Mouse (Mus musculus) intestine, embryonic 15.5 days (tissue): Measurements from ENCODE around the gene Arap2. TPM values are rescaled to one million over a fixed set of nuclear protein-coding genes. Genes with fewer than 3 reads are reported as not detected.
"Not testable (repeated sequence)": the region's sequence is repeated elsewhere in the genome, so short reads cannot be mapped to it uniquely, and the experiment has no call there.

Source experiments
- ATAC-seq: fragments of 200-750 bp; cut with Nextera tagmentation; 2 replicates; pipeline ENCODE4 v1.8.0; 2017; ENCODE audit warnings: moderate TSS enrichment, moderate library complexity
- H3K27ac ChIP-seq: fragments of 300-500 bp; sonication (generic); 2 replicates; pipeline ENCODE4 v1.5.1; 2015; ENCODE audit warnings: mild to moderate bottlenecking, inconsistent platforms
- H3K27me3 ChIP-seq: fragments of 300-500 bp; sonication (generic); replicated peaks from 2 replicates; pipeline ENCODE4 v1.6.1; 2015; ENCODE audit warnings: inconsistent platforms
- H3K36me3 ChIP-seq: fragments of 300-500 bp; sonication (generic); 2 replicates; pipeline ENCODE4 v1.6.1; 2015; ENCODE audit warnings: inconsistent platforms
- H3K4me1 ChIP-seq: fragments of 300-500 bp; sonication (generic); replicated peaks from 2 replicates; pipeline ENCODE4 v1.6.1; 2015; ENCODE audit warnings: inconsistent platforms
- H3K4me2 ChIP-seq: fragments of 300-500 bp; sonication (generic); replicated peaks from 2 replicates; pipeline ENCODE4 v1.6.1; 2015; ENCODE audit warnings: mild to moderate bottlenecking, inconsistent platforms
- H3K4me3 ChIP-seq: fragments of 300-500 bp; sonication (generic); replicated peaks from 2 replicates; pipeline ENCODE4 v1.5.1; 2015; ENCODE audit warnings: inconsistent platforms
- H3K9ac ChIP-seq: fragments of 300-500 bp; sonication (generic); 2 replicates; pipeline ENCODE4 v1.6.1; 2015; ENCODE audit warnings: inconsistent platforms
- H3K9me3 ChIP-seq: fragments of 300-500 bp; sonication (generic); 2 replicates; pipeline ENCODE4 v1.6.1; 2016; ENCODE audit warnings: inconsistent platforms
- WGBS: fragments of 180-500 bp; shearing (Covaris S2); methylation state at CpG from one replicate; pipeline ENCODE4 v1.1.7; 2015; 5-methylcytosine and 5-hydroxymethylcytosine counted together
- polyA plus RNA-seq: library from polyadenylated mRNA; unstranded; fragments of >200 nt; fragmentation: Nextera tagmentation; extraction: Ambion mirVana; gene quantifications from 2 replicates; pipeline ENCODE4 v1.2.1, GENCODE M21; 2015

Arap2 gene
- polyA plus RNA-seq, 1 experiment from 2014 or later = 5.9 TPM

DNA sequence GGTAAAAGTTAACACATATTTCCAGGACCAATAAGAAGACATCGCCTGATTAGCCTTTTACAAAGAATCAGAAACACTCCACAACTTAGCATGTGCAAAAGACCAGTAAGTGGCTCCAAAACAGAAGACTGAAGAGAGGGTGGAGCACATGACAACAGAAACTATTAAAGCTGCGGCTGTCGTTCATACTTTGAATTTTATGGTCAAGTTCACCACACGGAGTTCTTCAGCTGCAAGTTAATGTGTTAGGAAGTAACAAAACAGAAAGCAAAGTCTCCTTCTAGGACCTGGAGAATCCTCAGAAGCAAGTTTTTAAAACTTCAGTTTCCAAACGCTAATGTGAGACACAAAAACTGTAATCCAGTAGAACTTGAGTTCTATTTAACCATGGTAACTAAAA is 1.8 kb downstream of the Arap2 start:
- 0 out of 2 replicates have a peak, but pooled peaks cover 4% of the 10 kb centered on the region for H3K4me1 ChIP-seq
- H3K9ac ChIP-seq = no peak overlapping the region
- H3K4me3 ChIP-seq = no peak overlapping the region
- H3K4me2 ChIP-seq = no peak overlapping the region
- H3K9me3 ChIP-seq = no peaks in the 10 kb centered on the region
- no peaks in the 10 kb centered on the region for H3K36me3 ChIP-seq
- no peak for ATAC-seq
- WGBS = 65% methylated on average over 5 of the region's 5 CpGs
- no peak overlapping the region for H3K27ac ChIP-seq
- H3K27me3 ChIP-seq = no peaks in the 10 kb centered on the region

DNA sequence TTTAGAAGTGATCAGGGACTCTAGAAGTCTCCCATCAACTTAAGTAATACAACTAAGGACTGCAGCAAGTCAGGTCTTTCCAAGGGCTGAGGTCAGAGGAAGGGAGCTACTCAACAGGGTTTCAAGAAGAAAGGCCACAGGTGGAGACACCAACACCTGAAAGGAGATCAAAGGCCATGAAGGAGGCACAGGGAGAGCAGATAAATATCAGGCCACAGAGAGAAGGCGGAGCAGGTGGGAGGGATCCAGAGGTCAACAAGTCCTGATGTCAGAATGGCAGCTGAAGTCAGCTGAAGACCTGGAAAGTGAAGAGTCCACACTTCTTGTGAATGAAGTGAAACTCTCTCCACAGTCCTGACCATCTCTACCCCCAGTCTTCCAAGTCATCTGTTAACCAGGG is 2.9 kb downstream of the Arap2 start:
- Histone ChIP-seq H3K9me3 (no peaks in the 10 kb centered on the region), H3K27me3 (no peaks in the 10 kb centered on the region), H3K27ac (no peak overlapping the region), H3K4me3 (no peak overlapping the region), H3K9ac (no peak overlapping the region), H3K4me1 (0 out of 2 replicates have a peak, but pooled peaks cover 4% of the 10 kb centered on the region), H3K36me3 (no peaks in the 10 kb centered on the region), H3K4me2 (no peak overlapping the region)
- 83% methylated on average over 1 of the region's 1 CpGs for WGBS
- ATAC-seq = peak; percentile 11; the same call in 1 of the 2 replicates

DNA sequence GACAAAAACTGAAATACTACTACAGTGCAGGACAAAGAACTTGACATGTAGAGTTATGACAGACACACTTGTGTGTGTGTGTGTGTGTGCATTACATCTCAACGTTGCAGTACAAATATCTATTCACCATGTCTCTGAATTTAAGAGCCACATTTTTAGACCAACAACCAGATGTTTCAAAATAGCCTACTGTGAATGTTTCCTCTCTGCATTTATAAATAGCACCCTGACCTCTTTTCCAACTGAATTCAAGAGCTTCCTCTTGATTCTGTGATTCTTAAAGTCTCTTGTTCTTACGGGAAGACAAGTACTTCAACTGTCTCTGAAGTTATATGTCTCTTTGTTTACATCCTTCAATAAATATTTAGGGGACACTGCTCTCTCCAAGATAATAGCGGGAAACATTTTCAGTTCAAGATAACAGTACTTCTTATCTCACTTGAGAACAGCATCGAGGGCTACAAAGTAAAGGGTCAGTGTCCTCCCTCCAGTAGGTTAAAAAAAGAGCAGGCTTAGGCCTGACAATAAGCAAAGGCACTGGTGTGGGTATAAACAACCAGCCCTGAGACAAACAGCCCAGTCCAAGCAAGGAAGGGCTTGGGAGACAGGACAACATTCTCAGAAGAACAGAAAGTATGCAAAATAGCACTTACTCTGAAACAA is 3.5 kb downstream of the Arap2 start:
- H3K27ac ChIP-seq = no peak overlapping the region
- ATAC-seq = no peak
- no peaks in the 10 kb centered on the region for H3K27me3 ChIP-seq
- no peak overlapping the region for H3K4me2 ChIP-seq
- no peaks in the 10 kb centered on the region for H3K36me3 ChIP-seq
- WGBS = 15% methylated on average over 4 of the region's 4 CpGs
- H3K9me3 ChIP-seq = no peaks in the 10 kb centered on the region
- H3K4me1 ChIP-seq = 0 out of 2 replicates have a peak, but pooled peaks cover 4% of the 10 kb centered on the region
- no peak overlapping the region for H3K4me3 ChIP-seq
- H3K9ac ChIP-seq = no peak overlapping the region

DNA sequence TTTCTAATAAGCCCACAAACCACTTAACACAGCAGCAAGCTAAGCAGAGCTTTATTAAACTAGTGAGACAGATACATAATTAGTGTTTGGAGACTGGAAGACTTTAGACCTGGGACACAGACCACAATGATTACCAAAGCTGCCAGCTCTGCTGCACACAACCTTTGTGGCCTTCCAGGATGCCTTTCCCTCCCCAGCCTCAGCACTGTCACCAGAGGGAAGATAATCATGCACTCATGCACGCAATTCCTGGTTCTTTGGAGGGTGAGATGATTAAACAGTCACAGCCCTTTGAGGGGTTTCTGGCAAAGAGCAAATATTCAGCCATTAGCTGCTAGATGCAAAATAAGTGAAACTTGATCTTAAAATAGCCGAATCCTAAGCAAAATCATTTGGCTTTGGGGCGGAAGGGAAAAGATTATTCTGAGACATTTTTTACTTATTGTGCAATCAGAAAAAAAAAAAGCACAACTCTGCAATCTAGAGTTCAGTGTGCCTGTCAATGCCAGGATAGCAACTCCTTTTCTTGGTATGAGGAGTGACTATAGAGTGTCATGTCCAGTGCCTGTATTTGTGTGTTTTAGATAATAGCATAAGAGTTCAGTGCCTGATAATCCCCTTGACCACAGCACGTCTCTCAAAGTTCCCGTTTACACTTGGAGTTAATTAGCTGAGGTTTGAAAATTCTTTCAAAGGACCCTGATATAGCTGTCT is 5.0 kb downstream of the Arap2 start:
- Histone ChIP-seq H3K27ac (no peak overlapping the region), H3K27me3 (no peaks in the 10 kb centered on the region), H3K4me3 (no peak overlapping the region), H3K4me2 (no peak overlapping the region), H3K9me3 (no peaks in the 10 kb centered on the region), H3K4me1 (0 out of 2 replicates have a peak, but pooled peaks cover 4% of the 10 kb centered on the region), H3K36me3 (no peaks in the 10 kb centered on the region), H3K9ac (no peak overlapping the region)
- no peak for ATAC-seq
- 58% methylated on average over 5 of the region's 5 CpGs for WGBS

DNA sequence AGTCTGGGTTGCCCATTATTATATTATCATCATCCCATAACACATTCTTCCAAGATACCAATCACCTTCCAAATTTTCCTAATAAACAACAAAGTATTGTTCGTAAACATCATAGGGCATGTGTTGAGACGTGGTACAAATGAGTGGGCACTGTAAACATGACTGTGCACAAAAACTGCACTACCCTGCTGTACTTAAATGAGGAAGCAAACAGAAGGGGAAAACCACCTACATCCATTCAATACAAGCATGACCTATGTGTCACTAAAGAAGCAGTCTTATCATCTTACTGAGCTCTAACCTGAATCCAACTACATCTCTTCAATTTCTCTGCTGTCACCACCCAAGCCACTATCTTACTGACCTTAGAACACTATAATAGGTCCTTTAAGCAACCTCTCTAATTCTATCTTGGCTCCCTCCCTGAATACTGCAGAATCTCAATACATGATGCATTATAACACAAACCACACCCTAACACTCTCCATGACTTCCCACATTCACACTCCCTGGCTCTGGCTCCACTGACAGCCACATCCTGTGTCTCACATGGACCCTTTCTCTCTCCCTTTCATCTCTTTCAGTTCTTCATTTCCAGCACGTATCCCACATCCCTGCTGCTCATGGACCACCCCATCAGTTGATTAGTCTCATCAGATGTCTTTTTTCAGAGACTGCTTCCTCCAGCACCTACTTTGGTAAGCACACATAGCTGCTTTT is 10.0 kb downstream of the Arap2 start:
- ATAC-seq = no peak
- Histone ChIP-seq H3K9ac (no peak overlapping the region), H3K4me3 (no peak overlapping the region), H3K36me3 (no peaks in the 10 kb centered on the region), H3K4me2 (no peak overlapping the region), H3K4me1 (no peaks in the 10 kb centered on the region), H3K9me3 (no peaks in the 10 kb centered on the region), H3K27me3 (no peaks in the 10 kb centered on the region), H3K27ac (no peak overlapping the region)
- WGBS = 86% methylated on average over 3 of the region's 3 CpGs

DNA sequence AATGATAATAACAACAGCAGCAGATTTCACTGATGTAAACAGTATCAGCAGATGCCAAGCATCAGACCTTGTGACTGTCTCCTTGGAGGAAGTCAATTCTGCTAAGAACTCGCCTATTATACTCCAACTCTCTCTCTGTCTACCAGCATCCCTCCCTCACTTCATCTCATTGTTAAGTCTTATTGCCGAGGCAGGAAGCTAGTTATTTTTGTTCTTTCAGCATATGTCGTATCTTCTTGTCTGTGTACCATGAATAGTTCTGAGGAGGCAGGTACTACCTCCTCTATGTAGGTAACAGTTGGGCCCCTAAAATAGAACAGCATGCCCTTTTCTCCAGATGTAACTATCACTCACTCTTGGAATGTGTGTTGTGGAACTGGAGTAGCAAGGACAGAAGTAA is 13.0 kb downstream of the Arap2 start:
- H3K36me3 ChIP-seq = no peaks in the 10 kb centered on the region
- H3K9ac ChIP-seq = no peak overlapping the region
- no peaks in the 10 kb centered on the region for H3K9me3 ChIP-seq
- ATAC-seq = no peak
- no peak overlapping the region for H3K4me3 ChIP-seq
- 64% methylated on average over 3 of the region's 3 CpGs for WGBS
- no peaks in the 10 kb centered on the region for H3K27me3 ChIP-seq
- no peak overlapping the region for H3K27ac ChIP-seq
- H3K4me2 ChIP-seq = no peak overlapping the region
- H3K4me1 ChIP-seq = no peaks in the 10 kb centered on the region

DNA sequence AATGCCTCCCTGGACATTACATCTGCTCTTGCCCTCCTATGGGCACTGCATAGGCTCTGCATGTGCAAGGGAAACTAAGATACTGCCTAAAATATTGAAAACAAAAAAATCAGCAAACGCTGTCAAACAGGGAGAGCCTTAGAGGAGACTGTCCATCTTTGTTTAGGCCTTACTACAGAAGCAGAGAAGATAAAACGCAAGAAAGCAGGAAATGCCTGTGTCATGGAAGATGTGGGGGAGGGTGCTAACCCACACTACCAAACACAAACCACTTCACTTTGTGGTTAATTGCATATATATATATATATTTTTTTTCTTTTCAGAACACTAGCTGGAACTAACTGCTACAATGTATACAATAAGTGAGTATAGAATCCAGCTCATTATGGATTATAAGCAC is 14.3 kb downstream of the Arap2 start:
- WGBS = 59% methylated on average over 2 of the region's 2 CpGs
- Histone ChIP-seq H3K36me3 (no peaks in the 10 kb centered on the region), H3K9ac (no peak overlapping the region), H3K4me1 (no peaks in the 10 kb centered on the region), H3K27ac (no peak overlapping the region), H3K9me3 (no peaks in the 10 kb centered on the region), H3K27me3 (no peaks in the 10 kb centered on the region), H3K4me3 (no peak overlapping the region), H3K4me2 (no peak overlapping the region)
- ATAC-seq = no peak

DNA sequence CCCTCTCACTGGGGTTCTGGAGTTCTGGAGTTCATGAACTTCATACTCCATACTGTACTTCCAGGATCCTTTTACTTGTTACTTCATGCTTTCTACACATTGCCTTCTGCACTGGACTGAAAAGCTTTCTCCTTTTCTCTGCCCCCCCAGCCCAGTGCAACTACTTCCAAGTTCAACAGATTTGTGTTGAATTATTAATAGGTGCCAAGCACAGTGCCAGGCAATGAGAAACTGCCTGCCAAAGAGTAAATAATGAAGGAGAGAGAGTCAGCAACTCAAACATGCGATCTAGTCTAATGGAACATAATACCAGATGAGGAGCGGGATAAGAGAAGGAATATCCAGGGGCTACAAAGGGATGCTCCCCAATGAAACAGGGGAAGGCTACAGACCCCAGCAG is 17.8 kb downstream of the Arap2 start:
- 0 out of 2 replicates have a peak, but pooled peaks cover 2% of the 10 kb centered on the region for H3K4me1 ChIP-seq
- no peak overlapping the region for H3K27ac ChIP-seq
- ATAC-seq = no peak
- 93% methylated on average over 2 of the region's 2 CpGs for WGBS
- H3K36me3 ChIP-seq = no peaks in the 10 kb centered on the region
- H3K4me2 ChIP-seq = no peak overlapping the region
- H3K9me3 ChIP-seq = no peaks in the 10 kb centered on the region
- no peaks in the 10 kb centered on the region for H3K27me3 ChIP-seq
- H3K4me3 ChIP-seq = no peak overlapping the region
- H3K9ac ChIP-seq = no peak overlapping the region

DNA sequence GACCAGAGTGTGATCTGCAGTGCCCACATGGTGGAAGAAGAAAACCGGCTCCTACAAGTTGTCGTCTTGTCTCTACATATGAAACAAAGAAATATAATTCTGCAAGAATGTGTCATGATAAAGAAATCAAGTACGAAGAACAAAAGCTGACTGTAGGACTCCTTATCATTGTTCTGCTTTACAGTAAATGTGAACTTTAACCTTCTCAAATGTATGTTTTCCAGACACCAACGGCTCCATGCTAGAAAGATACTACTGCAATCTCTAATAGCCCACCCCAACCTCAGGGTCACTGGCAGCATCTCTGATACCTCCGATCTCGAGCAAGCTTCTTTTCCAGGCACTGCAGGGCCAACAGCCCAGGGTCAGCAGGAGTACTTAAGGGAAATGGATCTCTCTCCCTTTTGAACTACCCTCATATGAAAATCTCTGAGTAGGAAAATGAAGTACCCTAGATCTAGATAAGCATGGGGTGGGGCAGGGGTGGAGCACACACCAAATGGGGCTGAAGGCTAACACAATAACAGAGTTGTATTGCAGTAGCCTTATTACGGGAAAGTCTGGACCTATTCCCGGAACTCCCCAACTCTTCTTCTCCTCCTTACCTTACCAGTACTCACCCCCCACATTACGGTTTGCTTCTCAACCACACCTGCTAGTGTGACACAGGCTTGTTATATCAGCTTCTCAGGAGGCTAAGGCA is 22.6 kb downstream of the Arap2 start:
- Histone ChIP-seq H3K27me3 (no peaks in the 10 kb centered on the region), H3K36me3 (no peaks in the 10 kb centered on the region), H3K4me3 (no peak overlapping the region), H3K4me2 (no peak overlapping the region), H3K9ac (no peak overlapping the region), H3K4me1 (0 out of 2 replicates have a peak, but pooled peaks cover 2% of the 10 kb centered on the region), H3K9me3 (no peaks in the 10 kb centered on the region), H3K27ac (no peak overlapping the region)
- 71% methylated on average over 9 of the region's 9 CpGs for WGBS
- ATAC-seq = peak; percentile 84

DNA sequence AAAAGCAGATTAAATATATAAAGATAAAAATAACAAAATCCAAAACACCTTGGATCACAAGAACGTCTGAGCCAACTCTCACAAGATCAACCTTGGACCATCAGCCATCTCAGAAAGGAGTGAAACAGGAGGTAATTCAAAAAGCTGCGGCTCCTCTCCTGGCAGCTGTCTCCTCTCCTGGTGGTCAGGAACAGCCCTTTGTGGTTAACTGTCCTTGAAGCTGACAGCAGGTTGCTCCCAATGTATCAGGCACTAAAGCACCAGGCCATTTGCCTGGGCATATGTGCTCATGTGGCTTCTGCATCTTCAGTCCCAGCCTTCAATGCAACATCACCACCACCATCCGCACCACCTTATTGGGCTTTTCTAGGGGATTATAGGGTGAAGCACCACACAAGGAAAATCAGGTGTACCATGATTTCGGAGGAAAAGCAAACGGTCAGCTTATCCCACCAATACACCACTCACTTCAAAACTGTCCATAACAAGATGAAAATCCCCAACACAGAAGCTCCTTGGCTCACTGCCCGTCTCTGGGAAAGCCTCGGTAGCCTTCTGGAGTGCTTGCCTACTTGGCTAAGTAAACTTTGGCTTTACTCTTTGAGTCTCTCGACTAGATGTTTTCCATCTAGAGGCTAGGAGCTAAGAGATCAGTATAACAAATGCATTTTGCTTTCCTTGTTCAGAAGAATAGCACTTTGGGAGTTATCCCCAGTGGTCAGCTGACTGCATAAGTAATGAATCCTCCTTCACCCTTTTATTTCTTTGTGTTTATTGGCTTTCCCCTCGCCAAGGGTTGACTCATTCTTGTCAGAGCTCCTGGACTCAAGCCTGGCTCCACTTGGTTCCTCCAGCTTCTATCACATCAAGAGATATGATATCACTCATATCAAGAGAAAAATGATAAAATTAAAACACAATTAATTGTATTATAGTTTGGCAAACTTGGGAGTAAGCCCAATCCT is 26.2 kb downstream of the Arap2 start:
- Histone ChIP-seq H3K9me3 (no peaks in the 10 kb centered on the region), H3K36me3 (no peaks in the 10 kb centered on the region), H3K4me1 (no peaks in the 10 kb centered on the region), H3K4me2 (no peak overlapping the region), H3K27me3 (no peaks in the 10 kb centered on the region), H3K27ac (no peak overlapping the region), H3K9ac (no peak overlapping the region), H3K4me3 (no peak overlapping the region)
- WGBS = 75% methylated on average over 9 of the region's 9 CpGs
- no peak for ATAC-seq

DNA sequence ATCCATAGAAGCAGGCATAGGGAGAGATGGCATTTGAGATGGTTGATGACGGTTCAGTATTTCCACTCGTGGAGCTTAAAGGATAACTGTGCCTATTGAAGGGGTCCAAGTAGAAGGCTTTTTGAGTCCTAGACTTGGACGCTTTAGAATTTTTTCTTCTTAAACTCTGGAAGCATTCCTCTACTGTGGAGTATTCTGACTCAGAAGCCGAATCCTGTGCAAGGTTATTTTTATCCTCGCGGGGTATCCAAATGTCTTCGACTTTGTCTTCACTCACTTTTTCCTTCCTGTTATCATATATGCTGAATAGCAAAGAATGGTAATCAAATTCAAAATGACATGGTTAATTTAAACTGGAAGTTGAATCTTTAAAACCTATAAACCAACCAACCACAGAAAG is 35.4 kb downstream of the Arap2 start:
- 91% methylated on average over 7 of the region's 7 CpGs for WGBS
- not testable (repeated sequence) for ATAC-seq

More for the DNA sequence above, 35.4 kb downstream of the Arap2 start:
- not testable (repeated sequence) for H3K9ac ChIP-seq, H3K27ac ChIP-seq, H3K36me3 ChIP-seq, H3K4me1 ChIP-seq, H3K27me3 ChIP-seq, H3K9me3 ChIP-seq, H3K4me3 ChIP-seq, H3K4me2 ChIP-seq
